Mouse (Mus musculus) midbrain, embryonic 11.5 days (tissue): ENCODE measurements at regions not wholly inside any gene's neighbourhood (a gene's known extent, or its start where the extent isn't known, plus 50 kb on each side); places are given as distances from the start of the nearest gene placed in this dataset.

Experiments used
- ATAC-seq: fragments of 200-750 bp; cut with Nextera tagmentation; 2 replicates; pipeline ENCODE4 v1.8.0; 2017; ENCODE audit warnings: moderate TSS enrichment, moderate library complexity; ENCODE audit not compliant: low FRiP score
- DNase-seq: peaks from one replicate; pipeline ENCODE4 v3.0.0; 2015; ENCODE audit warnings: low spot score; ENCODE audit errors: missing footprints
- H3K27ac ChIP-seq: fragments of 300-500 bp; sonication (generic); 2 replicates; pipeline ENCODE4 v1.5.1; 2014; ENCODE audit warnings: low read depth, low read length
- H3K27me3 ChIP-seq: fragments of 300-500 bp; sonication (generic); 2 replicates; pipeline ENCODE4 v1.6.1; 2014; ENCODE audit warnings: mild to moderate bottlenecking, low read length, moderate library complexity, mixed read lengths; ENCODE audit not compliant: control insufficient read depth, insufficient read depth
- H3K36me3 ChIP-seq: fragments of 300-500 bp; sonication (generic); 2 replicates; pipeline ENCODE4 v1.6.1; 2014; ENCODE audit warnings: mild to moderate bottlenecking, low read length, moderate library complexity, mixed read lengths; ENCODE audit not compliant: control insufficient read depth, insufficient read depth
- H3K4me1 ChIP-seq: fragments of 300-500 bp; sonication (generic); 2 replicates; pipeline ENCODE4 v1.6.1; 2014; ENCODE audit warnings: low read length; ENCODE audit not compliant: control insufficient read depth, insufficient read depth
- H3K4me2 ChIP-seq: fragments of 300-500 bp; sonication (generic); 2 replicates; pipeline ENCODE4 v1.6.1; 2014; ENCODE audit warnings: mild to moderate bottlenecking, moderate library complexity
- H3K4me3 ChIP-seq: fragments of 300-500 bp; sonication (generic); 2 replicates; pipeline ENCODE4 v1.5.1; 2014; ENCODE audit warnings: low read depth, low read length
- H3K9ac ChIP-seq: fragments of 300-500 bp; sonication (generic); 2 replicates; pipeline ENCODE4 v1.6.1; 2014; ENCODE audit warnings: low read length
- H3K9me3 ChIP-seq: fragments of 300-500 bp; sonication (generic); 2 replicates; pipeline ENCODE4 v1.6.1; 2016; ENCODE audit warnings: low read length; ENCODE audit not compliant: control insufficient read depth
- WGBS: fragments of 180-500 bp; shearing (Covaris S2); extraction: QIAGEN DNeasy Blood & Tissue Kit; methylation state at CpG from one replicate; pipeline ENCODE4 v1.1.7; 2014; 5-methylcytosine and 5-hydroxymethylcytosine counted together

- H3K4me3 ChIP-seq = no peak overlapping the region
- ATAC-seq = no peak
- H3K9ac ChIP-seq = no peak overlapping the region
- no peaks in the 10 kb centered on the region for H3K36me3 ChIP-seq
- no peaks in the 10 kb centered on the region for H3K9me3 ChIP-seq
- H3K4me2 ChIP-seq = no peak overlapping the region
- H3K27ac ChIP-seq = no peak overlapping the region
- H3K4me1 ChIP-seq = no peaks in the 10 kb centered on the region
- no peak for DNase-seq
- no peaks in the 10 kb centered on the region for H3K27me3 ChIP-seq
Measured at GRCm38 (mm10) chr2:78983347-78983746, 115.4 kb downstream of the Ube2e3 start.

DNA sequence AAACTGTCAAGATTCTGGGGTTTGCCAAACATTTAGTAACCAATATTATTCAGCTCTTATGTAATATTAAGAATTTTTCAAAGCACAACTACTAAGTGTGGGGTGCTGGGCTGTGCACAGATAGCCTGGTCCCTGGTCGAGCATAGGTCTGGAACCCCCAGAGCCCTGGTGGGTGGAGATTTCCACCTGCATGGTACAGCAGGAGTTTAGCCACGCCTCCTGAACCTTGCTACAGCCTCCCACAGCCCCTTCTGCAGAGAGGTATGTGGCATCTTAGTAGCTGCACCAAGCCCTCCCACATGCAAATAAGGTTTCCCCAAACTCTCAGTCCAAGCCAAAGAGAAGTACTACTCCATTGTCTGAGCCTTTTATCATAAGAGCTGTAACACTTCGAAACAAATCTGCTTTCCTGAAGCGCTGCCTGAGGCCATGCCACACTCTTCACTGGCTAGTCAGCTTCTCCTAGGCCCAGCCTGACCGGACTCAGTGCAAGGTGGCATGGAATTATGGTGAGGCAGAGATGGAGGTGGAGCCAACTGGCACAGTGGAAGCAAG, 116.1 kb downstream of the Ube2e3 start:
- H3K9ac ChIP-seq = no peak overlapping the region
- no peaks in the 10 kb centered on the region for H3K36me3 ChIP-seq
- no peak overlapping the region for H3K4me3 ChIP-seq
- 60% methylated on average over 5 of the region's 5 CpGs for WGBS
- H3K27me3 ChIP-seq = no peaks in the 10 kb centered on the region
- no peaks in the 10 kb centered on the region for H3K9me3 ChIP-seq
- DNase-seq = no peak
- no peak overlapping the region for H3K27ac ChIP-seq
- no peak overlapping the region for H3K4me2 ChIP-seq
- H3K4me1 ChIP-seq = no peaks in the 10 kb centered on the region
- no peak for ATAC-seq

DNA sequence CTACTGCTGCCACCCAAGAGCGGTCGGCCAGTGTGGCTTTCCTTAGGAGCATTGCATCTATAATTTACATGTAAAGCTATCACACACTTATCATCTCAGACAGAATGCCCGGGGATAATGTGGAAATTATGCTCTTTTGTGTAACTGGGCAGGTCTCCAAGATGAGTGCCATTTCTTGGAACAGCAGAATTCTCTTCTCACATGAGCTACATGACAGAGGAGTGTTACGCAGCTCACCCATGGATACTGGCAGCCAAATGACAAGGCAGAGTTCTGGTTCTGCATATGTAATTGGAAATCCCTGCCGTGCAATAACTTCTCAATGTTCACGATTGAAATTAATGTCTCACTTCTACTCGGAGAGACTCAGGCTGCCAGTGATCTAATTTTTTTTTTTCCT, 119.1 kb downstream of the Ube2e3 start:
- no peak overlapping the region for H3K4me3 ChIP-seq
- DNase-seq (no peak), ATAC-seq (no peak)
- no peaks in the 10 kb centered on the region for H3K27me3 ChIP-seq
- no peak overlapping the region for H3K9ac ChIP-seq
- H3K4me1 ChIP-seq = no peaks in the 10 kb centered on the region
- WGBS = 90% methylated on average over 7 of the region's 7 CpGs
- no peak overlapping the region for H3K4me2 ChIP-seq
- no peaks in the 10 kb centered on the region for H3K9me3 ChIP-seq
- no peak overlapping the region for H3K27ac ChIP-seq
- H3K36me3 ChIP-seq = no peaks in the 10 kb centered on the region

DNA sequence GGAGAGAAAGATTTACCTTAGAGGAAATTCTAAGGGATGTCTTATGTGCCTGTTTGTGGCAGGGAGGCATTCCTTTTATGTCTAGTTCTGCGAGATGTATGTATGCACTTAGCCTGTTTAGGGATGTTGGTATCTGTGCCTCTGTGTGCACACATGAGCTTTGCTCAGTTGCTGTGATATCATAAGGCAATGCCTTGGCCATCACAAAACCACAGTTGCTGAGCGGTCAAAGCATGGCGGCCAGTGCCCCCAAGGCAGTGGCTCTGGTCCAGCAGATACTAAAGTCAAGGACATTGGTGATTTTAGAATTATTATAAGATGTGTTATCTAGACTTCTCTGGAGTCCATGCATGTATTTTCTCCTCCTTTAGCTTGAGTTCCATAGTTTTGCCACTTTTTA, 119.5 kb downstream of the Ube2e3 start:
- Histone ChIP-seq H3K4me1 (no peaks in the 10 kb centered on the region), H3K27me3 (no peaks in the 10 kb centered on the region), H3K4me3 (no peak overlapping the region), H3K9me3 (no peaks in the 10 kb centered on the region), H3K36me3 (no peaks in the 10 kb centered on the region), H3K4me2 (no peak overlapping the region), H3K27ac (no peak overlapping the region), H3K9ac (no peak overlapping the region)
- no peak for DNase-seq
- 96% methylated on average over 3 of the region's 3 CpGs for WGBS
- no peak for ATAC-seq

- no peaks in the 10 kb centered on the region for H3K27me3 ChIP-seq
- DNase-seq (no peak), ATAC-seq (no peak)
- no peak overlapping the region for H3K9ac ChIP-seq
- H3K9me3 ChIP-seq = no peaks in the 10 kb centered on the region
- no peak overlapping the region for H3K4me2 ChIP-seq
- H3K36me3 ChIP-seq = no peaks in the 10 kb centered on the region
- no peak overlapping the region for H3K4me3 ChIP-seq
- WGBS = 90% methylated on average over 2 of the region's 2 CpGs
- no peak overlapping the region for H3K27ac ChIP-seq
- no peaks in the 10 kb centered on the region for H3K4me1 ChIP-seq
Measured at GRCm38 (mm10) chr2:78988224-78988623, 120.3 kb downstream of the Ube2e3 start.

DNA sequence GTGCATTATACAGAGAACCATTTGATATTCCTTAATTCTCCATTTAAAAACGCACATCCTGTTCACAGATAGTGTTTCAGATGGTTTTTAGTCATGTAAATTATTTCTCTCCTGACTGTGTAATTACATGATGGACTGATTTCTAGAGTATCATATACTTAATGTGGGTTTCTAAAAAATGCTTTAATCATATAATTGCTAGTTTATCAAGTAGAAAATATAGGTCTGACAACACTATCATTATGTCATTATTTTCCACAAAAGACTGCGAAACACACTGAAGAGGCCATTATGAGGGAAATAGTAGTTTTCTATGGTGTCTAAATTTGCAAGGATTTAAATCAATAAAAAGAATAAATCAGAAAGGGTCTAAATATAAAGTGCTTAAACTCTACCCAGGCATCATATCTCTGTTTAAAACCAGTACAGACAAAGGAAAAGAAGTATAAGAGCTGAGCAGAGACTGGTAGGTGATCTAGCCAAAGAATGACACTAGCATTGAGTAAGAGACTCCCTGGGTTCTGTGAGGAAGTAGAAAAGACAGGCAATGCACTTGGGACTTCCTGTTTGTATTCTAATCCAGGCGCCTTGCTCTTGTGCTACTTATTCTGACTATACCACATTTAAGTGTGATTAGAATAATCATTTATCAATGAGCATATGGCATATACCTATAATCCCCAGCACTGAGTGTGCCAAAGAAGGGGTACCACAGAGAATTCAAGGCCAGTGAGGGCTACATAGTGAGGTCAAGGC, 127.1 kb downstream of the Ube2e3 start:
- H3K9me3 ChIP-seq = no peaks in the 10 kb centered on the region
- no peak overlapping the region for H3K9ac ChIP-seq
- no peaks in the 10 kb centered on the region for H3K27me3 ChIP-seq
- no peaks in the 10 kb centered on the region for H3K36me3 ChIP-seq
- H3K4me3 ChIP-seq = no peak overlapping the region
- ATAC-seq (no peak), DNase-seq (no peak)
- H3K27ac ChIP-seq = no peak overlapping the region
- no peak overlapping the region for H3K4me2 ChIP-seq
- no peaks in the 10 kb centered on the region for H3K4me1 ChIP-seq
- WGBS = 90% methylated on average over 3 of the region's 3 CpGs

GRCm38 (mm10) chr2:78998637-78999036, 130.7 kb downstream of the Ube2e3 start:
- Histone ChIP-seq H3K27me3 (no peaks in the 10 kb centered on the region), H3K4me1 (no peaks in the 10 kb centered on the region), H3K9ac (no peak overlapping the region), H3K9me3 (no peaks in the 10 kb centered on the region), H3K27ac (no peak overlapping the region), H3K36me3 (no peaks in the 10 kb centered on the region), H3K4me2 (no peak overlapping the region), H3K4me3 (no peak overlapping the region)
- ATAC-seq (no peak), DNase-seq (no peak)
- 99% methylated on average over 8 of the region's 8 CpGs for WGBS

- ATAC-seq (no peak), DNase-seq (no peak)
- Histone ChIP-seq H3K4me1 (no peaks in the 10 kb centered on the region), H3K4me3 (no peak overlapping the region), H3K9me3 (no peaks in the 10 kb centered on the region), H3K4me2 (no peak overlapping the region), H3K36me3 (no peaks in the 10 kb centered on the region), H3K9ac (no peak overlapping the region), H3K27ac (no peak overlapping the region), H3K27me3 (no peaks in the 10 kb centered on the region)
- WGBS = 85% methylated on average over 4 of the region's 4 CpGs
Measured at GRCm38 (mm10) chr2:78999410-78999809, 131.5 kb downstream of the Ube2e3 start.

- Histone ChIP-seq H3K4me3 (no peak overlapping the region), H3K27ac (no peak overlapping the region), H3K27me3 (no peaks in the 10 kb centered on the region), H3K4me1 (no peaks in the 10 kb centered on the region), H3K9ac (no peak overlapping the region), H3K36me3 (no peaks in the 10 kb centered on the region), H3K9me3 (no peaks in the 10 kb centered on the region), H3K4me2 (no peak overlapping the region)
- WGBS = 45% methylated on average over 1 of the region's 1 CpGs
- ATAC-seq (no peak), DNase-seq (no peak)
Measured at GRCm38 (mm10) chr2:79004862-79005261, 136.9 kb downstream of the Ube2e3 start.
